Mouse (Mus musculus) embryonic facial prominence, embryonic 12.5 days (tissue): Measurements from ENCODE around the gene Tdrd7. TPM values are rescaled to one million over a fixed set of nuclear protein-coding genes. Genes with fewer than 3 reads are reported as not detected.
A peak's percentile ranks its signal among the peaks of the same experiment; 100 is the strongest.

Experiments used
- ATAC-seq: fragments of 200-750 bp; cut with Nextera tagmentation; 2 replicates; pipeline ENCODE4 v1.8.0; 2017; ENCODE audit not compliant: insufficient number of reproducible peaks, insufficient read depth, low FRiP score, low TSS enrichment
- H3K27ac ChIP-seq: fragments of 300-500 bp; sonication (generic); 2 replicates; pipeline ENCODE4 v1.5.1; 2016; ENCODE audit warnings: mild to moderate bottlenecking
- H3K27me3 ChIP-seq: fragments of 300-500 bp; sonication (generic); 2 replicates; pipeline ENCODE4 v1.6.1; 2016; ENCODE audit warnings: mild to moderate bottlenecking, moderate library complexity
- H3K36me3 ChIP-seq: fragments of 300-500 bp; sonication (generic); 2 replicates; pipeline ENCODE4 v1.6.1; 2016; ENCODE audit warnings: mild to moderate bottlenecking
- H3K4me1 ChIP-seq: fragments of 300-500 bp; sonication (generic); 2 replicates; pipeline ENCODE4 v1.6.1; 2016
- H3K4me2 ChIP-seq: fragments of 300-500 bp; sonication (generic); replicated peaks from 2 replicates; pipeline ENCODE4 v1.6.1; 2016; ENCODE audit warnings: mild to moderate bottlenecking, moderate library complexity
- H3K4me3 ChIP-seq: fragments of 300-500 bp; sonication (generic); 2 replicates; pipeline ENCODE4 v1.5.1; 2016; ENCODE audit warnings: mild to moderate bottlenecking
- H3K9ac ChIP-seq: fragments of 300-500 bp; sonication (generic); 2 replicates; pipeline ENCODE4 v1.6.1; 2016; ENCODE audit warnings: mild to moderate bottlenecking, moderate library complexity
- H3K9me3 ChIP-seq: fragments of 300-500 bp; sonication (generic); 2 replicates; pipeline ENCODE4 v1.6.1; 2016; ENCODE audit warnings: mild to moderate bottlenecking, moderate library complexity
- WGBS: fragments of 180-500 bp; shearing (Covaris S2); methylation state at CpG from one replicate; pipeline ENCODE4 v1.1.7; 2016; 5-methylcytosine and 5-hydroxymethylcytosine counted together
- polyA plus RNA-seq: library from polyadenylated mRNA; unstranded; fragments of >200 nt; fragmentation: Nextera tagmentation; extraction: Ambion mirVana; gene quantifications from 2 replicates; pipeline ENCODE4 v1.2.1, GENCODE M21; 2016

Tdrd7 gene
- polyA plus RNA-seq, 1 experiment from 2014 or later, result 13.2 TPM

GRCm38 (mm10) chr4:45979916-45980315 is 14.8 kb downstream of the Tdrd7 start:
- Histone ChIP-seq H3K9me3 (no peaks in the 10 kb centered on the region), H3K4me3 (no peak overlapping the region), H3K9ac (no peak overlapping the region), H3K27ac (no peak overlapping the region), H3K36me3 (no peaks in the 10 kb centered on the region), H3K27me3 (no peaks in the 10 kb centered on the region; the same call in 1 of the 2 replicates), H3K4me2 (no peak overlapping the region), H3K4me1 (no peaks in the 10 kb centered on the region)
- ATAC-seq, result no peak
- WGBS, result 52% methylated on average over 2 of the region's 2 CpGs

DNA sequence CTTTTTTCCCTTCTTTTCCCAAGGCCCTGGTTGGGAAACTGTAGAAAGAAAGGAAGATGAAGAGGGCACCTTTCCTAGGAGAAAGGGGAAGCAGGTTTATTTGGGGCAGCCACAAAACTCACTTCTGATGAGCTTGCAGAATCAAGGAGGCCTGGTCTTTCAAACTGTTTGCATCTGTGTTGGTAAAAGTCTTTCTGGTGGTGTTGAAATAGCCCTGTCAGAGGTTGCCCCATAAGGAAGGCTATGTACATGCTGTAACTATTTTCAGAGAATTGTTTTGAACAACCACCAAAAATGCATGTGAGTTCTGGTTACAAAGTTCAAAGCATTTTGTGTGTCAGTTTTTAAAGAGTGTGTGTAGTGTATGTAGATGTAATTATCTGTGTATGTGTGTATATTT is 15.9 kb downstream of the Tdrd7 start:
- Histone ChIP-seq H3K4me1 (no peaks in the 10 kb centered on the region), H3K27me3 (no peaks in the 10 kb centered on the region), H3K27ac (no peak overlapping the region), H3K36me3 (no peaks in the 10 kb centered on the region), H3K9me3 (no peaks in the 10 kb centered on the region), H3K4me3 (no peak overlapping the region), H3K9ac (no peak overlapping the region), H3K4me2 (no peak overlapping the region)
- no peak for ATAC-seq

DNA sequence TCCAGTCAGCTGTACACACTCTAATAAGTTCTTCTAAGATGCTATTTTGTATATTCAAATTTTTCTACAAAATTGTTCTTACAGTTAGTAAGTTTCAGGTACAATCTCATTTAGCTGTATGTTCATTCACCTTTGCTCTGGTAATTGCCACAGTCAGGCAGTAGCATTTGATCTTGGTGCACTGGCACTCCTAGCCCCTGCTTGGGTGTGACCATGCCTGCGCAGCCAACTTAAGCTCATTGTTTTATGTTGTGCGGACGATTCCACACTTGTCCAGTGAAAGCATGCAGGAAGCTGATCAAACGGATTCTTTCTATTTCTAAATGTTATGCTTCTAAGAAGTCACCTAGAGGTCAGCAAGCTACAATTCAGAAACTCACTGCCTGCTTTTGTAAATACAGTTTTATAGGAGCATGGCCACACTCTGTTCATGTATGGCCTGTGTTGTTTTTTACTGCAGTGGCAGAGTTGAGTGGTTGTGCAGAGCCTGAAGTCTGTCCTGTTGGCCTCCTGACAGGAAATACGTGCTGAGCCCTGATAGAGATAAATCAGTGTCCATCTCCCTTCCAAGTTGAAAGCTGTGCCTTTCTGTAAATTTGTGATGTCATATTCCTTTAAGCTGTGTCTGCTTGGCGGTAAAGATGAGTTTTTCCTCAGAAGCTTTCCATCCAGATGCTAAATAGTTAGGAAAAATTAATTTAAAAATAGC is 25.4 kb downstream of the Tdrd7 start:
- H3K9me3 ChIP-seq, result no peaks in the 10 kb centered on the region
- no peak overlapping the region for H3K27ac ChIP-seq
- H3K4me2 ChIP-seq, result no peak overlapping the region
- 0 out of 2 replicates have a peak, but pooled peaks cover 4% of the 10 kb centered on the region for H3K4me1 ChIP-seq
- ATAC-seq, result no peak
- H3K4me3 ChIP-seq, result no peak overlapping the region
- H3K9ac ChIP-seq, result no peak overlapping the region
- WGBS, result 62% methylated on average over 6 of the region's 6 CpGs
- no peaks in the 10 kb centered on the region for H3K27me3 ChIP-seq
- no peaks in the 10 kb centered on the region for H3K36me3 ChIP-seq

GRCm38 (mm10) chr4:45998536-45998935 is 33.4 kb downstream of the Tdrd7 start:
- Histone ChIP-seq H3K4me2 (no peak overlapping the region), H3K9ac (no peak overlapping the region), H3K27me3 (no peaks in the 10 kb centered on the region), H3K4me3 (no peak overlapping the region), H3K9me3 (no peaks in the 10 kb centered on the region), H3K36me3 (no peaks in the 10 kb centered on the region), H3K27ac (no peak overlapping the region), H3K4me1 (no peaks in the 10 kb centered on the region)
- 85% methylated on average over 4 of the region's 4 CpGs for WGBS
- ATAC-seq, result no peak

GRCm38 (mm10) chr4:46008142-46008793 is 43.1 kb downstream of the Tdrd7 start:
- H3K4me2 ChIP-seq, result no peak overlapping the region
- WGBS, result 76% methylated on average over 5 of the region's 5 CpGs
- no peaks in the 10 kb centered on the region for H3K27me3 ChIP-seq
- no peak overlapping the region for H3K4me3 ChIP-seq
- no peak overlapping the region for H3K27ac ChIP-seq
- H3K36me3 ChIP-seq, result no peaks in the 10 kb centered on the region
- H3K9ac ChIP-seq, result no peak overlapping the region
- ATAC-seq, result no peak
- no peaks in the 10 kb centered on the region for H3K9me3 ChIP-seq
- H3K4me1 ChIP-seq, result no peaks in the 10 kb centered on the region

GRCm38 (mm10) chr4:46011698-46012097 is 46.6 kb downstream of the Tdrd7 start:
- Histone ChIP-seq H3K27ac (no peak overlapping the region), H3K27me3 (no peaks in the 10 kb centered on the region), H3K9me3 (no peaks in the 10 kb centered on the region), H3K4me3 (no peak overlapping the region), H3K4me2 (no peak overlapping the region), H3K9ac (no peak overlapping the region), H3K36me3 (no peaks in the 10 kb centered on the region), H3K4me1 (no peaks in the 10 kb centered on the region)
- WGBS, result 93% methylated on average over 2 of the region's 2 CpGs
- ATAC-seq, result no peak

- no peaks in the 10 kb centered on the region for H3K36me3 ChIP-seq
- 82% methylated on average over 1 of the region's 1 CpGs for WGBS
- H3K9ac ChIP-seq, result no peak overlapping the region
- ATAC-seq, result 0 out of 2 replicates have a peak, but pooled peaks have one; percentile 28
- H3K27me3 ChIP-seq, result no peaks in the 10 kb centered on the region
- no peak overlapping the region for H3K4me3 ChIP-seq
- H3K4me1 ChIP-seq, result no peaks in the 10 kb centered on the region
- no peak overlapping the region for H3K4me2 ChIP-seq
- no peak overlapping the region for H3K27ac ChIP-seq
- no peaks in the 10 kb centered on the region for H3K9me3 ChIP-seq
Observed at GRCm38 (mm10) chr4:46015605-46016004, 50.5 kb downstream of the Tdrd7 start.

GRCm38 (mm10) chr4:46023021-46023481 is 57.9 kb downstream of the Tdrd7 start:
- Histone ChIP-seq H3K4me3 (no peak overlapping the region), H3K4me2 (no peak overlapping the region), H3K9me3 (no peaks in the 10 kb centered on the region), H3K4me1 (0 out of 2 replicates have a peak, but pooled peaks cover 4% of the 10 kb centered on the region), H3K27me3 (no peaks in the 10 kb centered on the region), H3K9ac (no peak overlapping the region), H3K36me3 (no peaks in the 10 kb centered on the region), H3K27ac (no peak overlapping the region)
- 53% methylated on average over 3 of the region's 3 CpGs for WGBS
- ATAC-seq, result no peak

DNA sequence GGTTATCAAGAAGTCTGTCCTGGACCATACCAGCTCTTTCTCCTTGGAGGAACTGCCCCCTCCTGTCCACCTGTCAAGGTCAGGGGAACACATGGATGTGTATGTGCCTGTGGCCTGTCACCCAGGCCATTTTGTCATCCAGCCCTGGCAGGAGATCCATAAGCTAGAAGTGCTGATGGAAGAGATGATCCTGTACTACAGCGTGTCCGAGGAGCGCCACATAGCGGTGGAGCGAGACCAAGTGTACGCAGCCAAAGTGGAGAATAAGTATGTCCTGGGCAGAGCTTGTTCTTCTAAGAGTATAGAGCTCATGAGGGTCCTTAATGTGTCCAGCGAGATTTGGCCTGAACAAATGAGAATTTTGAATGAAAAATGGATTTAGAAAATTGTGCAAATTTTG is 60.8 kb downstream of the Tdrd7 start:
- H3K9ac ChIP-seq, result no peak overlapping the region
- no peak overlapping the region for H3K27ac ChIP-seq
- H3K36me3 ChIP-seq, result no peaks in the 10 kb centered on the region
- no peak overlapping the region for H3K4me3 ChIP-seq
- no peak for ATAC-seq
- WGBS, result 47% methylated on average over 7 of the region's 7 CpGs
- no peak overlapping the region for H3K4me2 ChIP-seq
- no peaks in the 10 kb centered on the region for H3K27me3 ChIP-seq
- H3K4me1 ChIP-seq, result 0 out of 2 replicates have a peak, but pooled peaks cover 4% of the 10 kb centered on the region
- H3K9me3 ChIP-seq, result no peaks in the 10 kb centered on the region

DNA sequence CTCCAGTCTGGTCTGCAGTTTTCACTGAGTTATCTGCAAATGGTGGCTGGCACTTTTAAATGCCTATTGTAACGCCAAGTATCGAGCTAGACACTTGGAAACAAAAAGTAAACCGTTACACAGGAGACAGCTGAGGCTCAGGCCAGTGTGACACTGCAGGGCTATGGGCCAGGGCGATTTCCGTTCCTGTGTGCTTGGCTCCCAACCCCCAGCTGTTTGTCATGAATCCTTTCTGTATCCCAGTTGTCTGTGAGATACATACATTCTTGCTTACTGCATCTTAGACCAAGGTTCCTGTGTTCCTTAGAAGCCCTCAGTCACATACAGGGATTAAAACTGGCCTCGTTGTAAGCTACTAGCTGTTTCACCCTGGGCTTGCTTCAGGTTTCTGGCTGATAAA is 63.1 kb downstream of the Tdrd7 start:
- no peak overlapping the region for H3K9ac ChIP-seq
- ATAC-seq, result no peak
- WGBS, result 75% methylated on average over 6 of the region's 6 CpGs

DNA sequence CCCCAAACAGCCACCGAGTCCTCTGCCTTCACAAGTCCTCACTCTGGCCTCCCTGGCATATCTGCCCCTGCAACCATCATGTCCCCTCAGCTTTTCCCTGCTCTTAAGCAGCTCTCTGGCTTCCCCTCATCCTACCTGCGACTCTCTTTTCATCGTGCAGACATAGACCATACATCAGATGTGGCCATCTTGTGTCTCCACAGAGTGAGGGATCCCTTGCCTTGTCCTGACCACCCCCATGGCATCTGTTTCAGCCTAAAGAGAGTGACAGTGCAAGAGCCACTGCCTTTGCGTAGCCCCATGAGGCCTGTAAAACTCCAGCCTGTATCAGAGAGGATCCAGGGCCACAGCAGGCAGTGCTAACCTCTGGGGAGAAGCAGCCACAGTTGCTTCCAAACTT is 63.6 kb downstream of the Tdrd7 start:
- no peak overlapping the region for H3K4me3 ChIP-seq
- H3K27ac ChIP-seq, result no peak overlapping the region
- no peaks in the 10 kb centered on the region for H3K36me3 ChIP-seq
- no peak overlapping the region for H3K4me2 ChIP-seq
- H3K4me1 ChIP-seq, result no peaks in the 10 kb centered on the region
- H3K9ac ChIP-seq, result no peak overlapping the region
- no peaks in the 10 kb centered on the region for H3K9me3 ChIP-seq
- WGBS, result 84% methylated on average over 4 of the region's 4 CpGs
- no peaks in the 10 kb centered on the region for H3K27me3 ChIP-seq
- ATAC-seq, result no peak

More for the DNA sequence above, 63.1 kb downstream of the Tdrd7 start:
- Histone ChIP-seq H3K4me1 (0 out of 2 replicates have a peak, but pooled peaks cover 2% of the 10 kb centered on the region), H3K4me3 (no peak overlapping the region), H3K36me3 (no peaks in the 10 kb centered on the region), H3K9me3 (no peaks in the 10 kb centered on the region), H3K4me2 (no peak overlapping the region), H3K27ac (no peak overlapping the region), H3K27me3 (no peaks in the 10 kb centered on the region)

GRCm38 (mm10) chr4:46029552-46029951 is 64.4 kb downstream of the Tdrd7 start:
- H3K4me3 ChIP-seq, result no peak overlapping the region
- H3K9me3 ChIP-seq, result no peaks in the 10 kb centered on the region
- no peak overlapping the region for H3K4me2 ChIP-seq
- WGBS, result 44% methylated on average over 9 of the region's 9 CpGs
- no peaks in the 10 kb centered on the region for H3K4me1 ChIP-seq
- ATAC-seq, result no peak
- H3K36me3 ChIP-seq, result no peaks in the 10 kb centered on the region
- H3K9ac ChIP-seq, result no peak overlapping the region
- no peak overlapping the region for H3K27ac ChIP-seq
- no peaks in the 10 kb centered on the region for H3K27me3 ChIP-seq
